Mouse (Mus musculus): ENCODE measurements around the gene Tstd1. TPM values are rescaled to one million over a fixed set of nuclear protein-coding genes. Genes with fewer than 3 reads are reported as not detected.
A peak's percentile ranks its signal among the peaks of the same experiment; 100 is the strongest.

The Tstd1 gene
- polyA plus RNA-seq, 1 experiment from 2014 or later = 10.5 TPM

- Histone ChIP-seq H3K4me2 (replicated peaks) (no peak overlapping the region), H3K9ac (replicated peaks) (no peak overlapping the region), H3K9me3 (no peaks in the 10 kb centered on the region), H3K27me3 (0 out of 2 replicates have a peak, but pooled peaks cover 8% of the 10 kb centered on the region), H3K27ac (replicated peaks) (no peak overlapping the region), H3K4me1 (no peaks in the 10 kb centered on the region), H3K4me3 (no peak overlapping the region), H3K36me3 (no peaks in the 10 kb centered on the region)
- no peak for ATAC-seq (ENCODE audit: low FRiP score, low read depth)
- WGBS = 87% methylated on average over 3 of the region's 4 CpGs
Measured at GRCm38 (mm10) chr1:171390101-171390500, 28.6 kb upstream of the Tstd1 start.

GRCm38 (mm10) chr1:171401821-171402220 is 16.9 kb upstream of the Tstd1 start:
- H3K27me3 ChIP-seq = peaks cover 13% of the 10 kb centered on the region; the same call in 1 of the 2 replicates
- H3K4me2 ChIP-seq (replicated peaks) = no peak overlapping the region
- H3K27ac ChIP-seq (replicated peaks) = no peak overlapping the region
- no peak overlapping the region for H3K4me3 ChIP-seq
- no peaks in the 10 kb centered on the region for H3K36me3 ChIP-seq
- no peaks in the 10 kb centered on the region for H3K9me3 ChIP-seq
- no peaks in the 10 kb centered on the region for H3K4me1 ChIP-seq
- no peak overlapping the region for H3K9ac ChIP-seq (replicated peaks)
- 89% methylated on average over 4 of the region's 4 CpGs for WGBS
- no peak for ATAC-seq (ENCODE audit: low FRiP score, low read depth)

GRCm38 (mm10) chr1:171402991-171403390 is 15.7 kb upstream of the Tstd1 start:
- no peak overlapping the region for H3K27ac ChIP-seq (replicated peaks)
- WGBS = 90% methylated on average over 5 of the region's 9 CpGs
- no peaks in the 10 kb centered on the region for H3K4me1 ChIP-seq
- H3K36me3 ChIP-seq = no peaks in the 10 kb centered on the region
- ATAC-seq (ENCODE audit: low FRiP score, low read depth) = no peak
- H3K4me2 ChIP-seq (replicated peaks) = no peak overlapping the region
- no peak overlapping the region for H3K9ac ChIP-seq (replicated peaks)
- H3K27me3 ChIP-seq = peaks cover 18% of the 10 kb centered on the region
- no peak overlapping the region for H3K4me3 ChIP-seq
- no peaks in the 10 kb centered on the region for H3K9me3 ChIP-seq

- 77% methylated on average over 5 of the region's 5 CpGs for WGBS
- Histone ChIP-seq H3K4me3 (no peak overlapping the region), H3K9ac (replicated peaks) (no peak overlapping the region), H3K36me3 (no peaks in the 10 kb centered on the region), H3K9me3 (no peaks in the 10 kb centered on the region), H3K4me2 (replicated peaks) (no peak overlapping the region), H3K27ac (replicated peaks) (no peak overlapping the region), H3K27me3 (peaks cover 26% of the 10 kb centered on the region), H3K4me1 (no peaks in the 10 kb centered on the region)
- no peak for ATAC-seq (ENCODE audit: low FRiP score, low read depth)
Measured at GRCm38 (mm10) chr1:171407263-171407662, 11.4 kb upstream of the Tstd1 start.

GRCm38 (mm10) chr1:171410231-171410630 is 8.4 kb upstream of the Tstd1 start:
- Histone ChIP-seq H3K9me3 (no peaks in the 10 kb centered on the region), H3K9ac (replicated peaks) (no peak overlapping the region), H3K36me3 (peaks cover 6% of the 10 kb centered on the region; the same call in 1 of the 2 replicates), H3K4me3 (no peak overlapping the region), H3K4me2 (replicated peaks) (no peak overlapping the region), H3K4me1 (peaks cover 21% of the 10 kb centered on the region), H3K27ac (replicated peaks) (no peak overlapping the region), H3K27me3 (peaks cover 26% of the 10 kb centered on the region)
- no peak for ATAC-seq (ENCODE audit: low FRiP score, low read depth)
- 73% methylated on average over 1 of the region's 1 CpGs for WGBS

- Histone ChIP-seq H3K4me2 (replicated peaks) (peak within 1 kb of the TSS; percentile 59), H3K4me1 (peaks cover 21% of the 10 kb centered on the region), H3K4me3 (peak within 1 kb of the TSS; percentile 97), H3K27me3 (peaks cover 26% of the 10 kb centered on the region), H3K36me3 (peaks cover 14% of the 10 kb centered on the region), H3K9me3 (no peaks in the 10 kb centered on the region), H3K9ac (replicated peaks) (peak within 1 kb of the TSS; percentile 98), H3K27ac (replicated peaks) (peak within 1 kb of the TSS; percentile 91)
- WGBS = under 1% methylated on average over 36 of the region's 36 CpGs
- ATAC-seq (ENCODE audit: low FRiP score, low read depth) = peak; percentile 96
Measured at GRCm38 (mm10) chr1:171410947-171411484, 7.7 kb upstream of the Tstd1 start, which contains the start of gene Usf1. Gene Usf1, plus strand, starts transcription at chr1:171411313.

GRCm38 (mm10) chr1:171411492-171411941 is 7.2 kb upstream of the Tstd1 start:
- no peaks in the 10 kb centered on the region for H3K9me3 ChIP-seq
- peak overlapping the region; percentile 91 for H3K27ac ChIP-seq (replicated peaks)
- peak overlapping the region; percentile 97 for H3K4me3 ChIP-seq
- peaks cover 23% of the 10 kb centered on the region for H3K27me3 ChIP-seq
- peak overlapping the region; percentile 98 for H3K9ac ChIP-seq (replicated peaks)
- H3K36me3 ChIP-seq = peaks cover 19% of the 10 kb centered on the region
- WGBS = under 1% methylated on average over 37 of the region's 39 CpGs
- H3K4me1 ChIP-seq = peaks cover 21% of the 10 kb centered on the region
- ATAC-seq (ENCODE audit: low FRiP score, low read depth) = peak; percentile 81
- H3K4me2 ChIP-seq (replicated peaks) = peak overlapping the region; percentile 59

GRCm38 (mm10) chr1:171412001-171412441 is 6.7 kb upstream of the Tstd1 start:
- ATAC-seq (ENCODE audit: low FRiP score, low read depth) = peak; percentile 61
- Histone ChIP-seq H3K36me3 (peaks cover 24% of the 10 kb centered on the region), H3K27ac (replicated peaks) (peak overlapping the region; percentile 91), H3K9ac (replicated peaks) (peak overlapping the region; percentile 98), H3K4me3 (peak overlapping the region; percentile 97), H3K4me2 (replicated peaks) (peak overlapping the region; percentile 59), H3K9me3 (no peaks in the 10 kb centered on the region), H3K4me1 (peaks cover 21% of the 10 kb centered on the region), H3K27me3 (peaks cover 21% of the 10 kb centered on the region)
- 1% methylated on average over 20 of the region's 20 CpGs for WGBS

GRCm38 (mm10) chr1:171412446-171412845 is 6.2 kb upstream of the Tstd1 start:
- H3K4me2 ChIP-seq (replicated peaks) = peak overlapping the region; percentile 59
- H3K4me3 ChIP-seq = peak overlapping the region; percentile 97
- 39% methylated on average over 3 of the region's 3 CpGs for WGBS
- no peaks in the 10 kb centered on the region for H3K9me3 ChIP-seq
- peak overlapping the region; percentile 91 for H3K27ac ChIP-seq (replicated peaks)
- peaks cover 28% of the 10 kb centered on the region for H3K36me3 ChIP-seq
- H3K27me3 ChIP-seq = peaks cover 19% of the 10 kb centered on the region
- ATAC-seq (ENCODE audit: low FRiP score, low read depth) = peak; percentile 23; the same call in 1 of the 2 replicates
- H3K9ac ChIP-seq (replicated peaks) = peak overlapping the region; percentile 98
- H3K4me1 ChIP-seq = peaks cover 21% of the 10 kb centered on the region

GRCm38 (mm10) chr1:171413608-171414007 is 5.1 kb upstream of the Tstd1 start:
- Histone ChIP-seq H3K4me1 (peaks cover 21% of the 10 kb centered on the region), H3K9ac (replicated peaks) (no peak overlapping the region), H3K36me3 (peaks cover 38% of the 10 kb centered on the region), H3K27me3 (peaks cover 7% of the 10 kb centered on the region), H3K27ac (replicated peaks) (no peak overlapping the region), H3K4me3 (no peak overlapping the region), H3K9me3 (no peaks in the 10 kb centered on the region), H3K4me2 (replicated peaks) (peak overlapping the region; percentile 59; the same call in 1 of the 2 replicates)
- WGBS = 79% methylated on average over 8 of the region's 8 CpGs
- no peak for ATAC-seq (ENCODE audit: low FRiP score, low read depth)

GRCm38 (mm10) chr1:171419291-171419882 is 715 bp downstream of the Tstd1 start:
- peaks cover 1% of the 10 kb centered on the region; the same call in 1 of the 2 replicates for H3K4me1 ChIP-seq
- no peak overlapping the region for H3K9ac ChIP-seq (replicated peaks)
- peak; percentile 72 for ATAC-seq (ENCODE audit: low FRiP score, low read depth)
- no peaks in the 10 kb centered on the region for H3K9me3 ChIP-seq
- no peak overlapping the region for H3K4me2 ChIP-seq (replicated peaks)
- peak overlapping the region; percentile 67 for H3K27ac ChIP-seq (replicated peaks)
- no peak overlapping the region for H3K4me3 ChIP-seq
- WGBS = 43% methylated on average over 12 of the region's 12 CpGs
- H3K27me3 ChIP-seq = no peaks in the 10 kb centered on the region
- H3K36me3 ChIP-seq = peaks cover 55% of the 10 kb centered on the region

GRCm38 (mm10) chr1:171419905-171420304 is 1.2 kb downstream of the Tstd1 start:
- Histone ChIP-seq H3K27ac (replicated peaks) (peak overlapping the region; percentile 67), H3K4me3 (no peak overlapping the region), H3K36me3 (peaks cover 55% of the 10 kb centered on the region), H3K9ac (replicated peaks) (no peak overlapping the region), H3K9me3 (no peaks in the 10 kb centered on the region), H3K27me3 (no peaks in the 10 kb centered on the region), H3K4me2 (replicated peaks) (no peak overlapping the region), H3K4me1 (no peaks in the 10 kb centered on the region; the same call in 1 of the 2 replicates)
- WGBS = 66% methylated on average over 5 of the region's 5 CpGs
- no peak; the same call in 1 of the 2 replicates for ATAC-seq (ENCODE audit: low FRiP score, low read depth)

Measured in midbrain, embryonic 12.5 days (tissue).